Mouse (Mus musculus) E14TG2a.4 (cell line): ENCODE results near the gene Rassf1.

Source experiments
- CTCF ChIP-seq: conservative IDR thresholded peaks from 2 replicates; pipeline ENCODE4 v1.5.1; 2014; ENCODE audit warnings: low read length
- NANOG ChIP-seq: IDR thresholded peaks from 2 replicates; pipeline ENCODE4 v1.6.1; 2014; ENCODE audit warnings: borderline replicate concordance, low read length, mixed read lengths

DNA sequence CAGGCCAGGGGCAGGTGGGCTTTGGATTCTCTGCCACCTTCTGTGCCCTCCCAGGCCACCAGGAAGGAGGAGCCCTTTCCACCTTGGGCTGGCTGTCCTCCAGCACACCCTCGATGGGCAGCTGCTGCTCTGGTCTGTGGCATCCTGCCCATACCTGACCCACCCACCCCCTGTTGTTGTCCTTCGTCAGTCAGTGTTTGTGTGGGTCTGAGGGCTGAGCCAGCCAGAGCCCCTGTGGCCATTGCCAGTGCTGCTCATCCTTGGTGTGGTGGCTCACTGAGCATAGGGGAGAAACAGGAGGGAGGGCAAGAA is 29.0 kb upstream of the Rassf1 start:
- TF ChIP-seq CTCF = no peak
- TF ChIP-seq NANOG = no peak
